Mouse (Mus musculus) erythroblast, embryonic 14.5 days (primary cell): ENCODE data around the gene Lancl3. TPM values are rescaled to one million over a fixed set of nuclear protein-coding genes. Genes with fewer than 3 reads are reported as not detected.
A peak's percentile ranks its signal among the peaks of the same experiment; 100 is the strongest.

Experiments
- H3K27me3 ChIP-seq: 2 replicates; pipeline ENCODE4 v1.6.1; 2012; ENCODE audit warnings: inconsistent platforms; ENCODE audit not compliant: control insufficient read depth
- H3K36me3 ChIP-seq: 2 replicates; pipeline ENCODE4 v1.6.1; 2012; ENCODE audit warnings: mild to moderate bottlenecking, inconsistent platforms; ENCODE audit not compliant: control insufficient read depth
- H3K4me1 ChIP-seq: 2 replicates; pipeline ENCODE4 v1.6.1; 2012; ENCODE audit warnings: inconsistent platforms; ENCODE audit not compliant: control insufficient read depth
- H3K4me3 ChIP-seq: replicated peaks from 2 replicates; pipeline ENCODE3; 2012; ENCODE audit warnings: moderate library complexity, mild to moderate bottlenecking, inconsistent platforms
- H3K9me3 ChIP-seq: 2 replicates; pipeline ENCODE4 v1.6.1; 2012; ENCODE audit warnings: low read length, inconsistent platforms, mixed read lengths; ENCODE audit not compliant: control insufficient read depth
- GATA1 ChIP-seq: IDR thresholded peaks from 2 replicates; pipeline ENCODE4 v1.6.1; 2012; ENCODE audit warnings: low read length, inconsistent platforms, mixed read lengths
- TAL1 ChIP-seq: IDR thresholded peaks from 3 replicates; pipeline ENCODE4 v1.6.1; 2012; ENCODE audit warnings: low read length, inconsistent platforms, mixed read lengths
- polyA plus RNA-seq: library from polyadenylated mRNA; stranded (reverse); fragments of >175 nt; gene quantifications from 2 replicates; pipeline ENCODE4 v1.2.3, GENCODE M21; 2012

Lancl3 gene
- polyA plus RNA-seq, result not detected in 2 replicates

GRCm38 (mm10) chrX:9199761-9200371 lies at the start of gene Lancl3:
Gene Lancl3, plus strand, starts transcription at chrX:9199902.
- Histone ChIP-seq H3K9me3 (peaks cover 11% of the 10 kb centered on the region), H3K36me3 (no peaks in the 10 kb centered on the region), H3K27me3 (peaks cover 44% of the 10 kb centered on the region), H3K4me1 (peaks cover 11% of the 10 kb centered on the region), H3K4me3 (peak within 1 kb of the TSS; percentile 42)
- TF ChIP-seq GATA1, result no peak
- TF ChIP-seq TAL1, result no peak

GRCm38 (mm10) chrX:9179011-9179410 lies 20.7 kb upstream of the Lancl3 start:
- Histone ChIP-seq H3K27me3 (no peaks in the 10 kb centered on the region), H3K4me1 (no peaks in the 10 kb centered on the region), H3K4me3 (no peak overlapping the region), H3K36me3 (no peaks in the 10 kb centered on the region), H3K9me3 (no peaks in the 10 kb centered on the region)
- TF ChIP-seq GATA1 (no peak), TAL1 (no peak)

- H3K36me3 ChIP-seq, result no peaks in the 10 kb centered on the region
- no peaks in the 10 kb centered on the region for H3K27me3 ChIP-seq
- TF ChIP-seq GATA1, result no peak
- no peak for TF ChIP-seq TAL1
- no peak overlapping the region for H3K4me3 ChIP-seq
- H3K4me1 ChIP-seq, result no peaks in the 10 kb centered on the region
- H3K9me3 ChIP-seq, result no peaks in the 10 kb centered on the region
Measured at GRCm38 (mm10) chrX:9181570-9181969, 18.1 kb upstream of the Lancl3 start.

GRCm38 (mm10) chrX:9200380-9200917 lies 747 bp downstream of the Lancl3 start:
- H3K27me3 ChIP-seq, result peaks cover 44% of the 10 kb centered on the region
- no peaks in the 10 kb centered on the region for H3K36me3 ChIP-seq
- H3K4me1 ChIP-seq, result peaks cover 11% of the 10 kb centered on the region
- TF ChIP-seq GATA1, result no peak
- no peak for TF ChIP-seq TAL1
- H3K9me3 ChIP-seq, result peaks cover 11% of the 10 kb centered on the region
- H3K4me3 ChIP-seq, result peak overlapping the region; percentile 42

GRCm38 (mm10) chrX:9201954-9202353 lies 2.3 kb downstream of the Lancl3 start:
- Histone ChIP-seq H3K27me3 (peaks cover 36% of the 10 kb centered on the region), H3K4me1 (peaks cover 11% of the 10 kb centered on the region), H3K36me3 (no peaks in the 10 kb centered on the region), H3K4me3 (no peak overlapping the region), H3K9me3 (peaks cover 11% of the 10 kb centered on the region)
- TF ChIP-seq GATA1, result no peak
- TF ChIP-seq TAL1, result no peak

GRCm38 (mm10) chrX:9202781-9203405 lies 3.2 kb downstream of the Lancl3 start:
- Histone ChIP-seq H3K36me3 (no peaks in the 10 kb centered on the region), H3K27me3 (peaks cover 32% of the 10 kb centered on the region), H3K9me3 (peaks cover 11% of the 10 kb centered on the region), H3K4me3 (no peak overlapping the region), H3K4me1 (peaks cover 11% of the 10 kb centered on the region)
- TF ChIP-seq TAL1 (no peak), GATA1 (no peak)

GRCm38 (mm10) chrX:9205121-9205520 lies 5.4 kb downstream of the Lancl3 start:
- TF ChIP-seq GATA1, result no peak
- no peak for TF ChIP-seq TAL1
- H3K9me3 ChIP-seq, result peaks cover 5% of the 10 kb centered on the region
- H3K4me1 ChIP-seq, result peaks cover 6% of the 10 kb centered on the region
- peaks cover 10% of the 10 kb centered on the region for H3K27me3 ChIP-seq
- no peaks in the 10 kb centered on the region for H3K36me3 ChIP-seq
- no peak overlapping the region for H3K4me3 ChIP-seq

GRCm38 (mm10) chrX:9216244-9216643 lies 16.5 kb downstream of the Lancl3 start:
- TF ChIP-seq GATA1 (no peak), TAL1 (no peak)

GRCm38 (mm10) chrX:9219570-9219969 lies 19.9 kb downstream of the Lancl3 start:
- Histone ChIP-seq H3K4me1 (peaks cover 25% of the 10 kb centered on the region), H3K4me3 (no peak overlapping the region), H3K27me3 (no peaks in the 10 kb centered on the region), H3K36me3 (no peaks in the 10 kb centered on the region; the same call in 1 of the 2 replicates), H3K9me3 (peaks cover 2% of the 10 kb centered on the region; the same call in 1 of the 2 replicates)
- TF ChIP-seq GATA1, result no peak
- TF ChIP-seq TAL1, result no peak

More at GRCm38 (mm10) chrX:9216244-9216643, 16.5 kb downstream of the Lancl3 start:
- peaks cover 9% of the 10 kb centered on the region for H3K4me1 ChIP-seq
- H3K4me3 ChIP-seq, result no peak overlapping the region
- H3K36me3 ChIP-seq, result no peaks in the 10 kb centered on the region; the same call in 1 of the 2 replicates
- no peaks in the 10 kb centered on the region for H3K27me3 ChIP-seq
- peaks cover 2% of the 10 kb centered on the region; the same call in 1 of the 2 replicates for H3K9me3 ChIP-seq
